Mouse (Mus musculus): ENCODE measurements around the gene Dnhd1. TPM values are rescaled to one million over a fixed set of nuclear protein-coding genes. Genes with fewer than 3 reads are reported as not detected.

The Dnhd1 gene
- polyA plus RNA-seq, 1 experiment, result not detected

DNA sequence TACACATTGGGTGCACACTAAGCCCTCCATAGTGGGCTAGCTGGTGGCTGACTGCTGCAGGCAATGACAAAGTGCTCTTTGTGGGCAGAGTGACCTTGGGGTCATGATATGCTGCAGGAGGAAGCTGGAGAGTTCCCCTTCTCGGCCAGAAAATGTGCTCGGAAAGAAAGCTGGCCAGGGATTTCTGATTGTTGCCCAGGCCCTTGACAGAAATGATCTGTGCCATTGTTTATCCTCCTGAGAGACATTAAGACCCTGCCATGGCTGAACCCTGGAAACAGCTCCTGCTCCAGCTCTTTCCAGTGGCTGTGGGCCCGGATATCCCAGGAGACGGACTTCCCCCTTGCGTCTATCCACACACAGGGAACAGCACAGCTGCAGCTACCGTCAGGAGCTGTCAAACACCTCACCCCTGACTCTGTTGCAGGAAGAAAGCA, 117.1 kb downstream of the Dnhd1 start:
- TF ChIP-seq TAL1 (IDR thresholded peaks at IDR 0.05; ENCODE audit: low read length) (no peak), GATA1 (IDR thresholded peaks at IDR 0.05; ENCODE audit: low read length) (no peak)
- no peaks in the 10 kb centered on the region for H3K9me3 ChIP-seq (ENCODE audit: control insufficient read depth, low read length)
- no peak overlapping the region for H3K4me3 ChIP-seq (replicated peaks)
- no peaks in the 10 kb centered on the region for H3K36me3 ChIP-seq (ENCODE audit: control insufficient read depth)
- H3K27me3 ChIP-seq (ENCODE audit: control insufficient read depth), result peaks cover 8% of the 10 kb centered on the region
- H3K4me1 ChIP-seq (ENCODE audit: control insufficient read depth), result no peaks in the 10 kb centered on the region

DNA sequence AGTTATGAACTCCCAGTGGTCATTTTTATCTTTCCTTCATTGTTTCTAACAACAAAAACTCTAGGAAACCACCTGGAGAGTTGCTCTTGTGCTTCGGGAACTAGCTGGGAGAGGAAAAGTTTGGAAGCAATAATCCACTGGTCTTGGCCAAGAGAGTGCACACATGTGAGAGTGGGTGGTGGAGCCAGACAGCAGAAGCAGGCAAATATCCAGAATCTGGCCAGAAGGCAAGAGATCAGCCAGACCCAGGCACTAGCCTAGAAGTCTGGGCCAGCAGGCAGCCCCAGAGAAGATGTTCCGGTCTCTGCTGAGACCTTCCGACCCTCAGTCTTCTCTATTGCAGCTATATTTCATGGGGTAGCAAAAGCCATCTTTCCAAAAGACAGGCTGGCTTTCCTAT, 119.3 kb downstream of the Dnhd1 start:
- TF ChIP-seq GATA1 (IDR thresholded peaks at IDR 0.05; ENCODE audit: low read length) (no peak), TAL1 (IDR thresholded peaks at IDR 0.05; ENCODE audit: low read length) (no peak)
- Histone ChIP-seq H3K9me3 (ENCODE audit: control insufficient read depth, low read length) (no peaks in the 10 kb centered on the region), H3K27me3 (ENCODE audit: control insufficient read depth) (no peaks in the 10 kb centered on the region), H3K36me3 (ENCODE audit: control insufficient read depth) (no peaks in the 10 kb centered on the region), H3K4me3 (replicated peaks) (no peak overlapping the region), H3K4me1 (ENCODE audit: control insufficient read depth) (no peaks in the 10 kb centered on the region)

Other genes starting within 250 kb of the Dnhd1 start
- gene Cnga4, start 246.3 kb upstream of the Dnhd1 start, polyA plus RNA-seq (2012), result not detected in 2 replicates
- not detected in 2 replicates for gene Cckbr, start 225.1 kb upstream of the Dnhd1 start, polyA plus RNA-seq (2012)
- gene Cavin3, start 168.5 kb upstream of the Dnhd1 start, polyA plus RNA-seq (2012), result 0.07 TPM in 1 of 2 replicates, not detected in the other
- 2.2 and 2.8 TPM in 2 replicates for gene Smpd1, start 96.5 kb upstream of the Dnhd1 start, polyA plus RNA-seq (2012)
- gene Apbb1, start 69.2 kb upstream of the Dnhd1 start, polyA plus RNA-seq (2012), result 0.01 and 0.19 TPM in 2 replicates
- gene Hpx, start 50.7 kb upstream of the Dnhd1 start, polyA plus RNA-seq (2012), result not detected in 2 replicates
- 0.06 and 0.10 TPM in 2 replicates for gene Trim3, start 17.3 kb upstream of the Dnhd1 start, polyA plus RNA-seq (2012)
- gene Timm10b, start 10.8 kb upstream of the Dnhd1 start, polyA plus RNA-seq (2012), result 24.4 and 28.7 TPM in 2 replicates
- gene Arfip2, start 10.4 kb upstream of the Dnhd1 start, polyA plus RNA-seq (2012), result 1.5 and 1.7 TPM in 2 replicates
- gene Gm45799, start 10.3 kb upstream of the Dnhd1 start, polyA plus RNA-seq (2012), result 2.6 and 14.1 TPM in 2 replicates
- gene Ilk, start 85.8 kb downstream of the Dnhd1 start, polyA plus RNA-seq (2012), result 2.9 and 3.1 TPM in 2 replicates
- 0.76 and 0.80 TPM in 2 replicates for gene Rrp8, start 86.6 kb downstream of the Dnhd1 start, polyA plus RNA-seq (2012)
- gene Taf10, start 93.5 kb downstream of the Dnhd1 start, polyA plus RNA-seq (2012), result 50.3 and 54.5 TPM in 2 replicates
- gene Tpp1, start 101.4 kb downstream of the Dnhd1 start, polyA plus RNA-seq (2012), result 2.2 and 4.4 TPM in 2 replicates
- gene Dchs1, start 136.8 kb downstream of the Dnhd1 start, polyA plus RNA-seq (2012), result 0.01 TPM in 1 of 2 replicates, not detected in the other
- 11.4 and 15.8 TPM in 2 replicates for gene Mrpl17, start 160.3 kb downstream of the Dnhd1 start, polyA plus RNA-seq (2012)